Mouse (Mus musculus) olfactory bulb, adult 2 months (tissue): ENCODE results near the gene Mgat5.

ENCODE experiments used
- CTCF ChIP-seq: fragments of 200-500 bp; IDR thresholded peaks from 2 replicates; pipeline ENCODE4 v1.5.1; 2012; ENCODE audit warnings: low read depth, mild to moderate bottlenecking, low read length, moderate library complexity; ENCODE audit not compliant: insufficient read depth
- POLR2A ChIP-seq: fragments of 200-500 bp; IDR thresholded peaks from 2 replicates; pipeline ENCODE4 v1.6.1; 2012; ENCODE audit warnings: mild to moderate bottlenecking, low read depth, low read length, moderate library complexity; ENCODE audit not compliant: insufficient read depth

DNA sequence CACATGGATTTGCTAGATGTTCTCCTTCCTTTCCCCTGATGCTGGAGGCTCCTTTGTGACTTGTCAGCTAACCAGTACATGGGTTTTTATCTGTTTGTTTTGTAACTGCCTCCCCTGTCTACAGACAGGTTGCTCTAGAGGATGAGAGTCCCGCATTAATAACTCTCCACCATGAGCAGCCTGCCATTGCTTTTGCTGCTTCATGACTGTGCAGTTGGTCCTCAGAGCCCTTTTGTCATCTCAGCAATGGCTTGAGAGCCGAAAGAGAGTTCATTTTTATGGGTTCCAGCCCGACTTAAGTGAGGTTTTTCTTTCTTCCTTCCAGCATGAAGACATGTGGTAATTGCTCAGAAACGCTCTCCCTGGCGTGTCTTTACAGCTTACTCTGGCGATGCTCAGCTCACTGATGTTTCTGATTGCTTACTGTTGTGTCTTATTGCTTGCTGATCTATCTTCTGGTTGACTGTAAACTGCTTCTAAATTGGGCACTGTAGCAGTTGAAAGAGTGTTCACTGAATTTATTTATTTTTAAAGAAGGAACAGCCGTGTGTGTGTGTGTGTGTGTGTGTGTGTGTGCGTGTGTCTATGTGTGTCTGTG, 120.9 kb downstream of the Mgat5 start:
- TF ChIP-seq CTCF (no peak), POLR2A (no peak)
